Mouse (Mus musculus): ENCODE measurements around the gene 2810408A11Rik. TPM values are rescaled to one million over a fixed set of nuclear protein-coding genes. Genes with fewer than 3 reads are reported as not detected.

2810408A11Rik gene
- polyA plus RNA-seq, 1 experiment from 2014 or later = 6.4 TPM

DNA sequence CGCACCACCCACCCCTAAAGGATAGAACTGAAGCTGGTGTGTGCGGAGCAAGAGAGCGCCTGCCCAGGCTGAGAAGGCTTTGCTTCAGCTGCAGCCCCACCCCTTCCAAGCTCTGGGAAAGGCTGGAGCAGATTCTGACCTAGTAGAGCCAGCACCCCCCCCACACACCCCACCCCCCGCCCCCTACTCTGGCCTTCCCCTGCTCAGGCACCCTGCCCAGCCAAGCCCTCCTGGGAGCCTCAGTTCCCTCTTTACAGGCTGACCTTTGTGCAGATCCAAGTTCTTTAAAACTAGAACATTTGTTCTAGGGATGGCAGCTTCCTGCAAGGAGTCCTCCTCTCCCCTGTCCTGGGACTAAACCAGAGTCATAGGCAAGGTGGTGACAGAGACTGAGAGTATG, 36.6 kb upstream of the 2810408A11Rik start:
- DNase-seq (ENCODE audit: low spot score) (no peak), ATAC-seq (no peak)
- Histone ChIP-seq H3K27ac (ENCODE audit: low read length) (no peak overlapping the region), H3K9ac (replicated peaks; ENCODE audit: low read depth) (no peak overlapping the region), H3K36me3 (ENCODE audit: insufficient read depth, low read length) (no peaks in the 10 kb centered on the region), H3K27me3 (replicated peaks; ENCODE audit: insufficient read depth, low read length) (peaks cover 13% of the 10 kb centered on the region; the same call in 1 of the 2 replicates), H3K9me3 (ENCODE audit: low read length) (no peaks in the 10 kb centered on the region), H3K4me2 (replicated peaks; ENCODE audit: low read depth, low read length) (no peak overlapping the region), H3K4me3 (ENCODE audit: low read depth, low read length) (no peak overlapping the region), H3K4me1 (ENCODE audit: insufficient read depth, low read depth, low read length) (peaks cover 15% of the 10 kb centered on the region; the same call in 1 of the 2 replicates)
- 37% methylated on average over 4 of the region's 4 CpGs for WGBS
- no peak for TF ChIP-seq CTCF (IDR thresholded peaks at IDR 0.05)
- no peak for TF ChIP-seq EP300 (IDR thresholded peaks at IDR 0.05)

DNA sequence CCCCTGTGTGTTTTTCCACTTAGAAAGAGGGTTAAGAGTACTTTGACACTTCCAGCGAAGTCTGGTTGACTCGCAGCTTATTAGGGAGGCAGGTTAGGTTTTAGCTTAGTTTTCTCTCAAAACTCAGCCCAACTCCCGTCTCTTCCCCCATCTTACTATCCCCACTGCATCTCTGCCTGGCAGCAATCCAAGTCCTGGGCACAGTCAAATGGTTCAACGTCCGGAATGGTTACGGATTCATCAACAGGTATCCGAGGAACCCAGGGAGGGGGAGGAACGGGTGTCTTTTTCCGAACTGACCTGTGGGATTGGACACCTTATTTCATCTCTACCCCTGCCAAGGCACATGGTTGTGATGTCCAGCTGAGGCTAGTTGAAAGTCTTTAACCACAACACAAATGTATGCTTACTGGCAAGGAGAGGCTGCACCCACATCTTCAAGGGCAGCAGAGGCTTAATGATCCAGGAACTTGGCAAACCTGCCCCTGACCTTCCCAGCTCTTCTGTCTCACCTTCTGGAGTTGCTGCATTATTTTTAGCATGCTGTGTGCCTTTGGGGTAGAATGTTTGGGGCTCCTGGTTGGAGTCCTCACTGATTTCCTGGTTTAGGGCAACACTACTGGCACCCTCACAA, 36.0 kb upstream of the 2810408A11Rik start:
- H3K27me3 ChIP-seq (replicated peaks; ENCODE audit: insufficient read depth, low read length) = peaks cover 13% of the 10 kb centered on the region; the same call in 1 of the 2 replicates
- ATAC-seq (no peak), DNase-seq (ENCODE audit: low spot score) (peak; percentile 38)
- H3K4me3 ChIP-seq (ENCODE audit: low read depth, low read length) = no peak overlapping the region; the same call in 1 of the 2 replicates
- H3K9me3 ChIP-seq (ENCODE audit: low read length) = no peaks in the 10 kb centered on the region
- 26% methylated on average over 9 of the region's 9 CpGs for WGBS
- TF ChIP-seq CTCF (IDR thresholded peaks at IDR 0.05) (no peak), EP300 (IDR thresholded peaks at IDR 0.05) (no peak)
- no peak overlapping the region for H3K9ac ChIP-seq (replicated peaks; ENCODE audit: low read depth)
- H3K27ac ChIP-seq (ENCODE audit: low read length) = no peak overlapping the region
- H3K4me2 ChIP-seq (replicated peaks; ENCODE audit: low read depth, low read length) = peak overlapping the region; percentile 88
- H3K36me3 ChIP-seq (ENCODE audit: insufficient read depth, low read length) = no peaks in the 10 kb centered on the region
- peaks cover 15% of the 10 kb centered on the region; the same call in 1 of the 2 replicates for H3K4me1 ChIP-seq (ENCODE audit: insufficient read depth, low read depth, low read length)

DNA sequence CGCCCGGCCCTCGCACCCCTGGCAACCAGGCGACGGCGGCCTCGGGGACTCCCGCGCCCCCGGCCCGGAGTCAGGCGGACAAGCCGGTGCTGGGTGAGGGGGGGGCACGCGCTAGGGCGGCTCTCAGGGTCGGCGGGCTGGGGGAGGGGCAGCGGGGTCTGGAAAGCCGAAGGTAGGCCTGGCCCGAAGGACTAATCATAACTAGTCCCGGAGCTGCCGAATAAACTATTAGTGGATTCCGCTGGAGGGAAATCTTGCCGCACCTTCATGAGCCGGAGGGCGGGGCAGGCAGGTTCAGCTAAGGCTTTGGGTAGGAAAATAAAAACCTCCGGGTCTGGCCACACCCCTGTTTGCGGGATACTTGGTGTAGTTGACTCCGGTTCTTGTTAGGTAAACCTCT, 35.4 kb upstream of the 2810408A11Rik start:
- no peaks in the 10 kb centered on the region for H3K36me3 ChIP-seq (ENCODE audit: insufficient read depth, low read length)
- DNase-seq (ENCODE audit: low spot score) = peak; percentile 63
- 2% methylated on average over 29 of the region's 30 CpGs for WGBS
- TF ChIP-seq EP300 (IDR thresholded peaks at IDR 0.05) = no peak
- no peak for TF ChIP-seq CTCF (IDR thresholded peaks at IDR 0.05)
- H3K9me3 ChIP-seq (ENCODE audit: low read length) = no peaks in the 10 kb centered on the region
- ATAC-seq = peak; percentile 5; the same call in 1 of the 2 replicates
- H3K4me3 ChIP-seq (ENCODE audit: low read depth, low read length) = peak overlapping the region; percentile 42
- peaks cover 15% of the 10 kb centered on the region; the same call in 1 of the 2 replicates for H3K4me1 ChIP-seq (ENCODE audit: insufficient read depth, low read depth, low read length)
- peak overlapping the region; percentile 88 for H3K4me2 ChIP-seq (replicated peaks; ENCODE audit: low read depth, low read length)
- H3K27ac ChIP-seq (ENCODE audit: low read length) = no peak overlapping the region; the same call in 1 of the 2 replicates
- H3K9ac ChIP-seq (replicated peaks; ENCODE audit: low read depth) = no peak overlapping the region
- peaks cover 13% of the 10 kb centered on the region; the same call in 1 of the 2 replicates for H3K27me3 ChIP-seq (replicated peaks; ENCODE audit: insufficient read depth, low read length)

- TF ChIP-seq CTCF (IDR thresholded peaks at IDR 0.05) (no peak; the same call in 1 of the 2 replicates), EP300 (IDR thresholded peaks at IDR 0.05) (no peak)
- ATAC-seq (peak; percentile 81), DNase-seq (ENCODE audit: low spot score) (peak; percentile 88)
- no peaks in the 10 kb centered on the region for H3K36me3 ChIP-seq (ENCODE audit: insufficient read depth, low read length)
- peak within 1 kb of the TSS; percentile 88 for H3K4me2 ChIP-seq (replicated peaks; ENCODE audit: low read depth, low read length)
- WGBS = 4% methylated on average over 49 of the region's 62 CpGs
- peak within 1 kb of the TSS; percentile 42 for H3K4me3 ChIP-seq (ENCODE audit: low read depth, low read length)
- no peaks in the 10 kb centered on the region for H3K9me3 ChIP-seq (ENCODE audit: low read length)
- H3K9ac ChIP-seq (replicated peaks; ENCODE audit: low read depth) = no peak within 1 kb of the TSS
- peaks cover 15% of the 10 kb centered on the region; the same call in 1 of the 2 replicates for H3K4me1 ChIP-seq (ENCODE audit: insufficient read depth, low read depth, low read length)
- peaks cover 13% of the 10 kb centered on the region; the same call in 1 of the 2 replicates for H3K27me3 ChIP-seq (replicated peaks; ENCODE audit: insufficient read depth, low read length)
- H3K27ac ChIP-seq (ENCODE audit: low read length) = no peak within 1 kb of the TSS; the same call in 1 of the 2 replicates
Measured at GRCm38 (mm10) chr11:69935137-69935879, 34.5 kb upstream of the 2810408A11Rik start, which contains the start of gene Ybx2. Gene Ybx2 (plus strand): TSS chr11:69935796.

DNA sequence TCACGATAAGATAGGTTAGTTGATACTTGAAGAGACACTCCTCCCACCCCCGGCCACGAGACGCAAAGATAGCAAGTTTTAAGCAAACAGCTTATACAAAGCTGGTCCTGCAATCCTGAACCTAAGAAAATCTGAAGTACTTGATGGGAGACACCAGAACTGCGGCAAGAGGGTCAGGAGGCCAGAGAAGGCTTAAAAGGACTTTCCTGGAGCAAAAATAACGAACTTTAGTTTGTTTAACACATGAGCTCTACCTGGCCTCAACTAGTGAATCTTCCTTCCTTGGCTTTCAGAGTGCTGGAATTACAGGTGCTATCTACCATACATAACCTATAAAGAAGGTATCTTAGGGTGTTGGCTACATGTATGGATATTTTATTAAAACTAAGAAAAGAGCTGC, 33.9 kb upstream of the 2810408A11Rik start:
- Histone ChIP-seq H3K4me1 (ENCODE audit: insufficient read depth, low read depth, low read length) (peaks cover 15% of the 10 kb centered on the region; the same call in 1 of the 2 replicates), H3K27ac (ENCODE audit: low read length) (no peak overlapping the region), H3K9ac (replicated peaks; ENCODE audit: low read depth) (no peak overlapping the region), H3K4me3 (ENCODE audit: low read depth, low read length) (no peak overlapping the region), H3K27me3 (replicated peaks; ENCODE audit: insufficient read depth, low read length) (peaks cover 13% of the 10 kb centered on the region; the same call in 1 of the 2 replicates), H3K36me3 (ENCODE audit: insufficient read depth, low read length) (no peaks in the 10 kb centered on the region), H3K9me3 (ENCODE audit: low read length) (no peaks in the 10 kb centered on the region), H3K4me2 (replicated peaks; ENCODE audit: low read depth, low read length) (no peak overlapping the region)
- WGBS = 11% methylated on average over 6 of the region's 6 CpGs
- ATAC-seq (no peak), DNase-seq (ENCODE audit: low spot score) (no peak)
- TF ChIP-seq CTCF (IDR thresholded peaks at IDR 0.05) (no peak), EP300 (IDR thresholded peaks at IDR 0.05) (no peak)

DNA sequence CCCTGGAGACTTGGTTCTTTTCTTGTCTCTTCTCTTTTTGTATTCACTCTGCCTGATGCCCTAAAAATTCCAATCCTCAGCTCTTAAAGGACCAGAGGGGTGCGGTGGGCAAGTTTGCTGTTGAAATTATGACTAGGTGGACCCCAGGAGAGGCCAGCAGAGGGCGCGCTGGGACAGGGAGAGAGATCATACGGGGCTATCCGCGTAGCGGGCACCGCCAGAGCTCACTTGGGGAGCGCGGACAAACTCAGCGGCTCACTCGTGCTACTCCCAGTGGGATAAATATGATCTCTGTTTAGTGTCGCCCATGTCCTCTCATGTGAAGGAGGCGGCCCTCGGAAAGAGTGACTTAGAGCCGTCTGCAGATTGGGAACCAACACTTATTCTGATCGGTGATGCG, 33.4 kb upstream of the 2810408A11Rik start:
- H3K4me3 ChIP-seq (ENCODE audit: low read depth, low read length) = no peak overlapping the region
- WGBS = 1% methylated on average over 18 of the region's 18 CpGs
- H3K4me2 ChIP-seq (replicated peaks; ENCODE audit: low read depth, low read length) = peak overlapping the region; percentile 32; the same call in 1 of the 2 replicates
- H3K27me3 ChIP-seq (replicated peaks; ENCODE audit: insufficient read depth, low read length) = peaks cover 13% of the 10 kb centered on the region; the same call in 1 of the 2 replicates
- ATAC-seq (peak; percentile 78), DNase-seq (ENCODE audit: low spot score) (peak; percentile 93)
- H3K9me3 ChIP-seq (ENCODE audit: low read length) = no peaks in the 10 kb centered on the region
- H3K27ac ChIP-seq (ENCODE audit: low read length) = no peak overlapping the region
- H3K4me1 ChIP-seq (ENCODE audit: insufficient read depth, low read depth, low read length) = peaks cover 15% of the 10 kb centered on the region; the same call in 1 of the 2 replicates
- H3K36me3 ChIP-seq (ENCODE audit: insufficient read depth, low read length) = no peaks in the 10 kb centered on the region
- TF ChIP-seq CTCF (IDR thresholded peaks at IDR 0.05) = peak; percentile 92
- no peak for TF ChIP-seq EP300 (IDR thresholded peaks at IDR 0.05)
- H3K9ac ChIP-seq (replicated peaks; ENCODE audit: low read depth) = no peak overlapping the region
